Mouse (Mus musculus): ENCODE results near the gene Mkrn2. TPM values are rescaled to one million over a fixed set of nuclear protein-coding genes. Genes with fewer than 3 reads are reported as not detected.

Mkrn2 gene
- polyA plus RNA-seq, 1 experiment = 158 TPM

DNA sequence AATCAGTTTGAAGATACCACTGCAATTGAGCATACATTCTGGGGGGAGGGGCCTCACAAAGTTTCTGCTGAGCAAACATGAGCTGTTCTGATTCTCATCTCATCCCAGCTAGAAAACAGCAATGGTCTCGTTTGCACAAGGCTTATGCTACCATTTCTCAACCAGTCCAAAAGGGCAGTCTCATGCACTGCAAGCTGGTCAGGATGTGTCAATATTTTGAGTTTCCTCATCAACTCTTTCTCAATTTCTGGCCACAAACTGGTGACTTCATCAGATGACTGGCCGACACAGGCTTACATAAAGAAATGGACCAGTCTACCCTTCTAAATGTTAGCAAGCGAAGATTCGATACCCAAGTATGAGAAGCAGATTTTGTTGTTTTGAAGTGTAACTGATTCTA, 64.9 kb downstream of the Mkrn2 start:
- Histone ChIP-seq H3K4me1 (replicated peaks; ENCODE audit: control insufficient read depth, insufficient read depth, low read length) (0 out of 2 replicates have a peak, but pooled peaks cover 2% of the 10 kb centered on the region), H3K27ac (ENCODE audit: control insufficient read depth, insufficient read depth, low read length) (no peak overlapping the region), H3K27me3 (ENCODE audit: control insufficient read depth, insufficient read depth, low read length) (no peaks in the 10 kb centered on the region), H3K4me3 (ENCODE audit: control insufficient read depth, insufficient read depth, low read length) (no peak overlapping the region), H3K36me3 (ENCODE audit: control insufficient read depth, insufficient read depth, low read length) (no peaks in the 10 kb centered on the region)
- TF ChIP-seq CTCF (IDR thresholded peaks at IDR 0.05; ENCODE audit: borderline replicate concordance, control insufficient read depth, extremely low read depth, insufficient read depth, low read length, poor library complexity) (no peak), POLR2A (IDR thresholded peaks at IDR 0.05; ENCODE audit: control insufficient read depth, extremely low read depth, insufficient read depth, low read length, poor library complexity) (no peak)
- DNase-seq = no peak
- WGBS = 85% methylated on average over 4 of the region's 4 CpGs

Other genes starting within 250 kb of the Mkrn2 start
- 9.4 and 10.5 TPM in 2 replicates for gene Pparg, start 241.0 kb upstream of the Mkrn2 start, polyA plus RNA-seq (2012; rRNA removed)
- gene Tsen2, start 57.2 kb upstream of the Mkrn2 start, polyA plus RNA-seq (2012; rRNA removed) = 4.6 and 5.4 TPM in 2 replicates
- gene Mkrn2os, start 9.3 kb upstream of the Mkrn2 start, polyA plus RNA-seq (2012; rRNA removed) = 3.0 TPM in 2 replicates
- gene Raf1, start 74.7 kb downstream of the Mkrn2 start, polyA plus RNA-seq (2012; rRNA removed) = 185 and 209 TPM in 2 replicates
- gene Tmem40, start 160.5 kb downstream of the Mkrn2 start, polyA plus RNA-seq (2012; rRNA removed) = 1.4 and 2.5 TPM in 2 replicates
- 16.8 and 19.5 TPM in 2 replicates for gene Cand2, start 172.6 kb downstream of the Mkrn2 start, polyA plus RNA-seq (2012; rRNA removed)
- 874 and 910 TPM in 2 replicates for gene Rpl32, start 206.8 kb downstream of the Mkrn2 start, polyA plus RNA-seq (2012; rRNA removed)
- 0.33 and 0.46 TPM in 2 replicates for gene Efcab12, start 236.5 kb downstream of the Mkrn2 start, polyA plus RNA-seq (2012; rRNA removed)

Data from thymus, adult 2 months (tissue).